Mouse (Mus musculus): ENCODE data around the gene Myo18a.

Myo18a gene

DNA sequence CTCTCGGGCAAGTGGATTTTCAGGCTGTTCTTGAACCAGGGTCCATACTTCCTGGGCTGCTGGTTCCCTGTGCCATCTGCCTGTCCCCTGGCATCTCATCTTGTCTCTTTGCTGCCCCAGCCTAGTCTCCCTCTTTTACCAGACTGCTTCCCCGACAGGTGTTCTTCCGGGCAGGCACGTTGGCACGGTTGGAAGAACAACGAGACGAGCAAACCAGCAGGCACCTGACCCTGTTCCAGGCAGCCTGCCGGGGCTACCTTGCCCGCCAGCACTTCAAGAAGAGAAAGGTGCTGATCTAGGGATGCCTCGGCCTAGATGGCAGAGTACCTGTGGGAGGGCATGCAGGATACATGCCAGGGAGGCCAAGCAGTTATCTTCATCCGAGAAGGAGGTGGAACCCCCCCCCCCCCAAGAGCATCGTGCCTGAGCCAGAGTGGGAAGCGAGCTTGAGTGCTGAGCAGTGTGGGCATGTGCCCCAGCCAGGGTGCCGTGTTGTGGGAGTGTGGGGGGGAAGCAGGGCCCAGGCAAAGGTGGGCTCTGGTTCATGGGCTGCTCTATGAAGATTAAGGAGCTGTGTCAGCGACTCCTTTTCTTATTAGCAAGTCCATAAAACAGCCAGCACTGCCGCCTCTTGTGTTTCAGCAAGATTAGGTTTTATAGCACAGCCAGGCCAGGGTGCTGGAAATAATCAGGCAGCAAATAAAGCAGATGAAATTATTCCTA is 77.6 kb downstream of the Myo18a start:
- no peak for DNase-seq

DNA sequence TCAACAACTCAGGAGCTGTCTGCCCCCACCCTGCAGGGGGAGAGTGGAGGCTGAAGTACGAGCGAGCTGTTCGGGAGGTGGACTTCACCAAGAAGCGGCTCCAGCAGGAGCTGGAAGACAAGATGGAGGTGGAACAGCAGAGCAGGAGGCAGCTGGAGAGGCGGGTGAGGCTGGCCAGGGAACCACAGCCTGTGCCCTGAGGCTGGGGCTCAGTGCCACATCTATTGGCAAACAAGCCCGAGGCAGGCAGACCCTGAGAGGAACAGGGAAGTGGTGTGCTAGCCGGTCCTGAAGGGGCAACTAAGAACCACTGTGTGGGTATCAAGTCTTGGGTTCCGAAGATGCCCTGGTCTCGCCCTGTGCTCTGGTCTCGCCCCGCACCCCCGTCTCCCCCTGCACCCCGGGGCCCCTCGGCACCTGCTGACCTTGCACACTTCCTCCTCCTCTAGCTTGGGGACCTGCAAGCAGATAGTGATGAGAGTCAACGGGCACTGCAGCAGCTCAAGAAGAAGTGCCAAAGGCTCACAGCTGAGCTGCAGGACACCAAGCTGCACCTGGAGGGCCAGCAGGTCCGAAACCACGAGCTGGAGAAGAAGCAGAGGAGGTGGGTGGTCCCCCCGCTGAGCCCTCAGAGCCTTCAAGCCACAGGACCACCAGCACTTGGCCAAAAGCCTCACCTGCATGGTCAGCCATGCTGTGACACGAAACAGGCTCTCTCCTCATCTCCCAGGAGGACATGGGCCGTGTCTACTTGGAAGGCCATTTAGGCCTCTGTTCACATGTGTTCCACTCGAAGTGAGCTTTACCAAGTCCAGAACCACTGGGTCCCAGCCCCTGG is 80.2 kb downstream of the Myo18a start:
- DNase-seq: no peak

DNA sequence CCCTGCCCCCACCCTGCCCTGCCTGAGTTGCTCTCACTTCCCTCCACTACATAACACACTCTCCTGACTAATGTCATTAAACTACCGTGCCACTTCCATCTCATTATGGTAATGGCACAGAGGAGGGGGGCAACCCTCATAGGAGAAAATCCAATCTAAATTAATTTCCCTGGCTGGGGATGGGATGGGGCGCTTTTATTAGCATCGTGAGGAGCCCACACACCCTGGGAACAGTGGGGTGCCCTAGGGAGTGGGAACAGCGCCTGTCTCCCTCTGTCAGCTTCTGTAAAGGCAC is 80.8 kb downstream of the Myo18a start:
- no peak for DNase-seq

DNA sequence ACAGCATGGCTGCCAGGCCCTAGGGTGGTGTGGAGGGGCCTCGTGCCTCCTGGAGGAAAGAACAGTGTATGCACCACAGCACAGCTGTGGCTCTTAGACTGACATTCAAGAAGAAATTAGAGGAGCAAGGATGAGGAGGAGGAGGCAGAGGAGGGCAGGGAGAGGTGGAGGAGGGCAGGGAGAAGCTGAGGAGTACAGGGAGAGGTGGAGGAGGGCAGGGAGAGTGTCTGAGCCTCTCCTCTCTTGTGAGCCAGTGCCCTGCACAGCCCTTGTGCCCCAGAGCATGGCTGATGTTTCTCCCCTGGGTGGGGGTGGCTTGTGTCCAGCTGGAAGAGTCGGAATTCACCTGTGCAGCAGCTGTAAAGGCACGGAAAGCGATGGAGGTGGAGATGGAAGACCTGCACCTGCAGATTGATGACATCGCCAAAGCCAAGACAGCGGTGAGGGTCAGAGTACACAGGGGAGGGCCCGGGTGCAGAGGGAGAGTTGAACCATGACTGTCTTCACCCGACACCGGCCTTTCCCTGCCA is 84.6 kb downstream of the Myo18a start:
- peak; percentile 56 for DNase-seq

DNA sequence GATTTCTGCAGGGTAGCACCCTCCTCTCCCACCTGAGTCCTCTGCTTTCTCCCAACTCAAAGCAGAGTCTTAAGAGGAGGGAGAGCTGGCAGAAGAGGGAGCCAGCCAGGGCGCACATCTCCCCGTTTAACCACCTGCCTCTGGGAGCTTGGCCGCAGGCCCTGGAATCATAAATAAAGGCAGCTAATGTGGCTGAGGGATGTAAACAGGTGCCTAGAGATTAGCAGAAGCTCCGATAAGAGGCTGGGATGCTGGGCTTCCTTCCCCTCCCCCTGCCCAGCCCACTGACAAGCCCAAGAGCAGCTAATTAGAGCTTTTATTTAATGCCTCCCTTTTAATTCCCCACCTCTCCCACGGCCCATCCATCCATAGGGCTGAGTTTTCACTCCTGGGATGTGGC is 85.1 kb downstream of the Myo18a start:
- no peak for DNase-seq

DNA sequence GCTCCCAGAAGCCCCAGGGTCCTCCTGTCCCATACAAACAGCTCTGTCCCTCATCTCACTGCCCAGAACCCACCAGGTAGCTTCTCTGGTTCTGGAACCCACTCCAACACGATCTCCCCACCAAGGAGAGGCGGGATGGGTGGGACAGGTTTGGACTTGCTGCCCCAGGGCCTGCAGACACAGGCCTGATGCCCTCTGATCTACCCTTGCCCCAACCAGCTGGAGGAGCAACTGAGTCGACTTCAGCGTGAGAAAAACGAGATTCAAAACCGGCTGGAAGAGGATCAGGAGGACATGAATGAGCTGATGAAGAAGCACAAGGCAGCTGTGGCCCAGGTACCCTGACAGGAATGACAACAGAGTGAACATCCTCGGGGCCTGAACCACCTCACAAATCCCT is 86.1 kb downstream of the Myo18a start:
- no peak for DNase-seq

DNA sequence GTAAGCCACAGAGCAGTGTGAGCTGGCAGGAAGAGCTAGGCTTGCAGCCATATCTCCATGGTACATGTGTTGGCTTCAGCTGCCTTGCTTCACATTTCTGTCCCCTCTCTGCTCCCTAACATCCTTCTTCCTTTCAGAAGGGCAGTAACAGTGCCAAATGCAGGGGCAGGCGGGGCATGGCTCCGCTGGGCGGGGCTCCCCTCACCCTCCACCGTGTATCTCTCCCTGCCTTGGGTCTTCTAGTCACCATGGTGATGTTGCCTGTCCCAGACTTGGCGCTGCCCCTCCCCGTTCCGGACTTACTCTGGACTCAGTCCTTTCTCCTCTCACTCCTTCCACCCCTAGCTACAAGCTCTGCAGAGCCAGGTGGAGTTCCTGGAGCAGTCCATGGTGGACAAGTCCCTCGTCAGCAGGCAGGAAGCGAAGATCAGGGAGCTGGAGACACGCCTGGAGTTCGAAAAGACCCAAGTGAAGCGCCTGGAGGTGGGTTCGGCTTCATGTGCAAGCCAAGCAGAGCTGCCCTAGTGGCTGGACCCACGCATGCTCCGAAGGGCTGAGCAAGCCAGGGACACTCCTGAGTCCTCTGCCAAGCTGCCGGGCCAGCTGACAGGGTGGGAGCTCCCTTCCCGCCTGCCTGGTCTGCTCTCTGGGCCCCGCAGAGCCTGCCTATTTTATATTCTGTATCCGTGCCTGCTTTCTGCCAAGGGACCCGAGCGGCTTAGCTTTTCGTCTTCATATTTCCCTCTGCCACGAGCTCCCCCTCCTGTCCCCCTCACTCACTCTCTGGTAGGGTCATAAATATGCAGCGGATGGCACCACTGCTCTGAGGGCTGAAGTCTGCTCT is 87.6 kb downstream of the Myo18a start:
- DNase-seq: no peak

DNA sequence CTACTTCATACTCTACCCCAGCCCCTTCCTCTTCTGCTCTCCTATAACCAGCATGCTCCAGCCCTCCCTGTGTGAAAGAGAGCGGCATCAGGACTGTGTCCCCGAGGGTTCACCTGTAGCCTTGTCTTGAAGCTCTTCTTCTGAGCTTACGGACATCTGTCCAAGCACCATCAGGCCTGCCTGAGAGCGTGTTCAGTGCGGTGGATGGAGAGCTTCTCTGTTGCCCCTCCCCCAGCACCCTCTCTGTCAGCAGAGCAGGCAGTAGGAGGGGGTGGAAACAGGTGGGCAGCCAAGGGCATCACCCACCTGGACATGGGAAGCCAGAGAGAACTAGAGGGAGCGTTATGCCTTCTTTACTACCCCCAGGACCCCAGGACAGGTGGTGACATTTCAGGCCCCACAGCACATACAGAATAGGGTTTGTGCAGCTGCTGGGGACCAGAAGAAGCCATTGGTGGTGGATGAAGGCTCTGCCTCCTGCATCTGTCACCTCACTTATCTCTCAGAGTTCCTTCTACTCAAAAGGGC is 88.5 kb downstream of the Myo18a start:
- no peak for DNase-seq

DNA sequence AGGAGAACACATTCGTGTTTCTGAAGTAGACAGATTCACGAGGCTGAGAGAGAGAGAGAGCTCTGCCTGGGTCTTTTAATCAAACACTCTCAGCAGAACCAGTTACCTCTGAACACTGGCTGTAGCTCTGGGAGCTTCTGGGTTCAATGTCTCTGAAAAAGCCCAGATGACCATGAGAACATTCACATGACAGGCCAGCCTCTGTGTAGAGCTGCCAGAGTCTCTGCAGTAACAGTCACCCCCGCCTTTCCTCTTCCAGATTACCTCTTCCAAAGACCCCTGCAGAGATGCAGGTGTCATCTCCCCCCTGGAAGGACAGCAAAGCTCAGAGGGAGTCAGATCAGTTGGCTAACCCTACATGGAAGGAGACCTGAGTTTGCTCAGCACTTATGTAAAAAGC is 89.1 kb downstream of the Myo18a start:
- no peak for DNase-seq

DNA sequence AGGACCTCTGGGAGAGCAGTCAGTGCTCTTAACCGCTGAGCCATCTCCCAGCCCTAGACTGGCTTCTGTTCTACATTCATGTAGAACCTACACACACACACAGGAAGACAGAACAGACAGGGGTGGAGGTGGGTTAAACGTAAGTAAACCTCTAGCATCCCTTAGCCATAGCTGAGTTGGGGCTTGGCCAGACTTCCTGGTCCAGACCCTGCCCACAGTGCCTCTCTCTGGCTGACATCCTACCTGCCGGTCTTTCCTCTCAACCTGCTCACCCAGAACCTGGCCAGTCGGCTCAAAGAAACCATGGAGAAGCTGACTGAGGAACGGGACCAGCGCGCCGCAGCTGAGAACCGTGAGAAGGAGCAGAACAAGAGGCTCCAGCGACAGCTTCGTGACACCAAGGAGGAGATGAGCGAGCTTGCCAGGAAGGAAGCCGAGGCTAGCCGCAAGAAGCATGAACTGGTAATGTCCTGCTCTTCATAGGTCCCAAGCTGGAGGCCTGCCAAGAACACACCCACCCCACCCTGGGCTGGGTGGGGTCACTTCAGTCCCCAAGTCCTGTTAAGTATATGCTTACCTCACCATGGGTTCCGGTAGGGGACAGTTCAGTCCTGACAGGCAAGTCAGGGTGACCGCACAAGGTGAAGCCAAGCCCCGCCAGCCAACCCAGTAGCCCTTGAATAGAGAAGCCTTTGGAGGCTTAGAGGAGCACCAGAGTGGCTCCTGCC is 90.1 kb downstream of the Myo18a start:
- DNase-seq: no peak

DNA sequence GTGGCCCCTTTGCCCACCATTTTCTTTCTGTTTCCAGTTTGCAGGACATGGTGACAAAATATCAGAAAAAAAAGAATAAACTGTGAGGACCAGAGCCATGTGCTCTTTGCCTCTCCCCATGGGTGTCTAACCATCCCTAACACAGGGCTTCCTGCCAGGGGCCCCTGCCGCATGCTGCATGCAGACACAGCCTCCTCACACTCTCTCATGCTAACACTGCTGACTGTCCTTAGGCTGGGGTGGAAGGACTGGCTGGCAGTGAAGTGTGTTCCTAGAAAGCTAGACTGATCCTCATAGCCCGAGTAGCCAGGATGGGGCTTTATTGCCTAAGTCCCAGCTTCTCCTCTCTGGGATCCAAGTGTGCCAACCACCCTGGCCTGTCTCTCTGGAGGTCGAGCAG is 91.6 kb downstream of the Myo18a start:
- DNase-seq: no peak

DNA sequence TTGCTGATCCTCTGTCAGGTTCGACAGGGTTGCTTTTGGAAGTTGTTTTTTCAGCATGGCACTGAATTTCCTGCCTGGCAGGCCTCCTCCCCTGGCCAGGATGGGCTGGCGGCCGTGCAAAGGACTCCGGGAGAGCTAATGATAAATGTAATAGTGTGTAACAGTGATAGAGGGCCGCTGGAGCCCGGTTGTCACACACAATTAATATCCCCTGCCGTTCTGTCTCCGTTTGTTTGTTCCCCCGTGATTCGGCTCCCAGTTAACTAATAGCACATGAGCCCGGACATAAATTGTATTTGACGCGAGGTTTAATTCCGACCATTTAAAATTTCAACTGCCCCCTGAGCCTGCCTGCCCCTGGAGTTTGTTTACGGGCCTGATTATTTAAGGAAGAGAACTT is 92.3 kb downstream of the Myo18a start:
- no peak for DNase-seq

DNA sequence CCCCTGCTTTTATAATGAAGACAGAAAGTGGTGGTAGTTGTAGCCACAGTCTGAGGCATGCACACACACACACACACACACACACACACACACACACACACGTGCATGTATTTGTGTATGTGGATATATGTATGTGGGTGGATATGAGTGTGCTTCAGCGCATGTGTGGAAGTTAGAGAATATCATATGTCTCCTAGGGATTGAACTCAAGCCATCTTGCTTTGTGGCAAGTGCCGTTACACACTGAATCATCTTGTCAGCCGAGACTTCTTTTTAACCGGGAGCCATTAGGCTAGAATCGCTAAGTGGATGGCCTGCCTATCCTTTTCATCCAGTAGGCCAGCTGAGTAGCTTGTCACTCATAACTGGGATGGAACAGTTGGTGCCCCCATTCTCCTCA is 94.0 kb downstream of the Myo18a start:
- no peak for DNase-seq

DNA sequence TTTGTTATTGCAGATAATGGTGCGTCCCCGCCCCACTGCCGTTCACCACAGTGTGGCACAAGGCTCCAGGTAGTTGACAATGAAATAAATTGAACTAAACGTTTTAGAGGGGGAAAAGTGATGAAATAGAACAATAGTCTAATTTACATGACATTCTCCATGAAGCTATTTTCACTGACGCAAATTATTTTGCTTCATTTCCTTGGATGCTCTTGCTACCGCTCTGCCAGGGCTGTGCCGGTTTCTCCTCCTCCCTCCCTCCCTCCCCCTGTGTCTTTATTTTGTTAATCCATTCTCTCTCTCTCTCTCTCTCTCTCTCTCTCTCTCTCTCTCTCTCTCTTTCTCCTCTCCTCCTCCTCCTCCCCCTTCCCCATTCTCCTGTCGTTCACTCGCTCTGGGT is 95.5 kb downstream of the Myo18a start:
- no peak for DNase-seq

DNA sequence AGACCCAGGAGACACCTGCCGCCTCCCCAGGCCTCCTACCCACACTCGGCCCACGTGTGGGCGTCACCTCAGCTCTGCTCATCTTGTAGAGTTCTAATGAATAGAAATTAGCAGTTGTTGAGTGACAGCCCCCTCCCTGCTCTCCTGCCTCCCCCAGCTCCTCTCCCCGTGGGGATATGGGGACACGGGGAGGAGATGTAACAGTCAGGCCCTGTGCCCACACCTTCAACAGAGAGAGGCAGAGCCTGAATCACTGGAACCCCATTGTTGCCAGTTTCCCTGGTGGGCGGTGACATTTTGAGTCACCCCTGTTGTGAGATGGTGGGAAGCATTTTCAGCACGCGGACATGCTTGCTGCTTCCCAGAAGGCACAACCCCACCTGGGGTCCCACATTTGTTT is 97.9 kb downstream of the Myo18a start:
- DNase-seq: no peak

DNA sequence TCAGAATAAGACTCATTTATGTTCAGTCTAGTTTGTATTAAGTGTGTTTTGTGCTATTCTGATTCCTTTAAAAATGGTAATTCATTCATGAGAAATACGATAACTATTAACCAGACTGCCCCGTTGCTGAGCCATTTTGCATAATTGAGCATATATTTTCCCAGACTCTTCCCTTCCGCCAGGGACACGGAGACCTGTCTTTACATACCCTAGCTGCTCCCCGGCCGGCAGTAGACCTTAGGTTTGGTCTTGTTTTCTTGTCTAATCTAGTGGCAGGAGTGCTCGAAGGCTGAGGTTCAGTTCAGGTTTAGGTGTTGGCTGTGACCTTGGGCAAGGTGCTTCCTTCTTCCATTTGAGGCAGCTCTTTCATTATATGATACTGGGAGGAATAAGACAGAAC is 99.8 kb downstream of the Myo18a start:
- no peak for DNase-seq

DNA sequence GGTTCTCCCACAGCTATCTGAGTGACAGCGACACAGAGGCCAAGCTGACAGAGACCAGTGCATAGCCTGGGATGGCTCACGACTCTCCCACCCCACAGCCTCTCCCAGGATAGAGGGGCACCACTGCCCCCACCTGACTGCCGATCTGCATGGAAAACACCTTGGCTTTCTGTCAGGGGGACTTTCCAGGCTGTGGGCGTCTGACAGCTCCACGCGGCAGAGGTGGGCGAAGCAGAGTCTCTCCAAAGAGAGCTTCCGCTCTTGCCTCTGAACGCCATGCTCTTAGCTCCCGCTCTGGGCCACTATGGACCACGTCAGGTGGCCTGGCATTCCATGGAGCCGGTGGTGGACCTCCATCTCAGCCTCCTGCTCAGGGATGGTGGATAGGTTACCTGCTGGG is 101.7 kb downstream of the Myo18a start:
- DNase-seq: no peak

DNA sequence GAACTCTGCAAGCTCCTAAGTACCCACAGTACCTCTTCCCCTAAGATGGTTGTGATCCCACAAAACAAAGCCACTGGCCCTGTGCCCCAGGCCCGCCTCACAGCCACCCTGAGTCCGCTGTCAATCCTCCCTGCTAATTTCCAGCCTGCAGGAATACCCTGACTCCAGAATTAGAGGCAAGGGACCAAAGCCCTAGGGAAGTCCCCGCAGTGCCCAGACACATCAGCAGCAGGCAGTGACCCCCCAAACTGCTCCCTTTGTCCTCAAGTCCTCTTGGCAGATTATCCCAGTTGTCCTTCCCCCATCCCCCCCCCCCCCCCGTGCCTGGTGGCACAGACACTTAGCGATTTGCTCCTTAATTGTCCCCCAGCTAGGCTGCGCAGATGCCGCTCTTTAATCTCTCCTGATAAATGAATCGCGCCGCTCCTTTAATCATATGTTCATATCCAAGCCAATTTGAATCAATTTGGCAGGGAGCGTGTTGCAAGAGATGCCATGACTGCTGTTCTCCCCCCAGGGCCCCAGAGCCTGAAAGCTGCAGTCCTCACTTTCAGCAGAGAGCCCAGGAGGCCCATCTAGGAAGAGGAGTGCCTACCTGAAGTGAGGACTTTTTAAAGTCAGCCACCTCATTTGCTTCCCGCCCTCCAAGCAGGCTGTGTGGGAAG is 104.5 kb downstream of the Myo18a start:
- DNase-seq: no peak

DNA sequence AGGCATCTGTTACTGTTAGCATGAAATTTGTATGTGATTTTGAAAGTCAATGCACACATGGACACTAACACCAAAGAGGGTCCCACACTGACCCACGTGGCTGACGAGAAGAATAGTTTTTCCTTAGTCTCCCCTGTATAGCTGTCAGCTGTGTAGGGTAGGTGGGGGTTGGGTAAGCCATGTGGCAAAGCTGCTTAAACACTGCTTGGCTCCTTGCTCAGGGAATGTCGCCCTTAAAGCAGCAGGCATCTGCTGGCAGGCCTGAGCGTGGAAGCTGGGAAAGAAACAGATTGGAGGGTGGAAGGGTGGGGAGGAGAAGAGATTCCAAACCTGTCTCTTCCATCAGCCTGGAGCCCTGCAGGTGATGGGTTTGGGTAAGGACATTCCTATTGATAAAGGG is 108.4 kb downstream of the Myo18a start:
- no peak for DNase-seq

DNA sequence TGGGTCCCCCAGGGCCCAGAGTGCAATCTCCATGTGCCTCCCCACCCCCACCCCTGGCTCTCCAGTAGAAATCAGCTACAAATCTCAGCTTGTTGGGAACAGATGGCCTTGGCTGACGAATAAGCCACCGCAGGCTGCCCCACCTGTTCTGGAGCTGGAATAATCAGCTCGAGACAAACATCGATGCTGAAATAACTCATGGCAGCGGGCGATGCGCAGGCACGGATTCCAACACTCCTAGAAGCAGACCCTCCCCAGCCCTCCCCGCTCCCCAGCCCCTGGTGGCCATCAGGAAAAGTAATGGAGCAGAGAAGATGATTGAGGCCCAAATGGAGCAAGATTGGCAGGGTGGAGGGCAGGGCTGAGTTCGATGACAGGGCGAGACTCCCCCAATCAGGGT is 109.2 kb downstream of the Myo18a start:
- DNase-seq: no peak

DNA sequence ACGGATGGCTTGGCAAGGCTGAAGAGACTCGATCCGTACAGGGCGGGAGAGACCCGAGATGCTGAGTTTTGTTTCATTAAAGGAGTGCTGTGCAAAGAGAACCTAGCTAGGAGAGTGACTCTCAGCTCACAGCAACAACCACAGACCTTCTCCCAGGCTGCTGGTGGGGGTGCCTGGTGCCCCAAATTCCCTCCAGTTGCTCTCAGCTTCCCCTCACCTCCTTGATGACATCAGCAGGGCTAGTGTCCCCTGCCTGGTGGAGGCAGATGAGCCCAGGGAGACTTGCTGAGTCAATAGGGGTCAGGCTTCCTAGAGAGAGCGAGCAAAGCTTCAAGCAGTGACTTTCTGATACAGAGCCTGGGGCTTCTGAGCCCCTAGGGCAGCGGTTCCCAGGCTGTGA is 109.6 kb downstream of the Myo18a start:
- no peak for DNase-seq

DNA sequence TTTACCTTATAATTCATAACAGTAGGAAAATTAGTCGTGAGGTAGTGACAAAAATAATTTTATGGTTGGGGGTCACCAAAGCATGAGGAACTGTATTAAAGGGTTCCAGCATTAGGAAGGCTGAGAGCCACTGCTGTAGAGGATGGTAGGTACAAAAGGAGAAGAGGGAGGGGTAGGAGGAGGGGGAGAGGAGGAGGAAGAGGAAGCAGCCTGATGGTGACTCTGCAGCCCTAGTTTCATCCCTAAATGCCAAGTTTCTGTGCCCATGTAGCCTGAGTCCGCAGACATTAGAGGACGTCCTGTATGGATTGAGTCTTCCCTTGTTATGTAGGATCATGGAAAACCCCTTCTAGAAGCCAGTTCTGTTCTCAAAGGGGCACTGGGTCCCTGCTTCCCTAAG is 110.1 kb downstream of the Myo18a start:
- DNase-seq: no peak
